Mouse (Mus musculus): ENCODE measurements around the gene Pten. TPM values are rescaled to one million over a fixed set of nuclear protein-coding genes. Genes with fewer than 3 reads are reported as not detected.
A peak's percentile ranks its signal among the peaks of the same experiment; 100 is the strongest.

Gene Pten
- total and polyA plus RNA-seq, 3 experiments: 24.1 to 41.5 (median 36.8) TPM

DNA sequence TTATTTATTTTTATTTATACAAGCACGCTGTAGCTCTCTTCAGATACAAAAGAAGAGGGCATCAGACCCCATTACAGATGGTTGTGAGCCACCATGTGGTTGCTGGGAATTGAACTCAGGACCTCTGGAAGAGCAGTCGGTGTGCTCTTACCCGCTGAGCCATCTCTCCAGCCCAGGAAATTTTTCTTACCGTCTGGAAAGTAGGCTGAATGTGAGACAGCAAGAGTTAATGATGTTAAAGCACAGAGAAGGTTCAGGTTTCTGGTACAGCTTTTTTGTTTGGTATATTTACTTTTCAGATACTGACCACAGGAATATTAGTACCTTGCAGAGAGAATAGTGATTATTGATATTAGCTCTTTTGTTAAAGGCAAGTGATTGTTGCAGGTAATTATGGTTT is 3.9 kb downstream of the Pten start:
- in situ Hi-C loops (cut with MboI; ENCODE audit: low pct_ligation_motif_present, low pct_unique_long_range_greater_than_20kb, low sequenced_read_pairs): loop anchor here (25.0 kb wide), 1 partner anchor 351 kb away; no protein-coding TSS in a partner anchor
- Histone ChIP-seq H3K4me1 (ENCODE audit: control insufficient read depth in 1 of 2, insufficient read depth in 2 of 2) (peaks cover 3 to 28% of the 10 kb centered on the region in 2 experiments; a peak in 3 of 4 replicates), H3K36me3 (replicated peaks in 1 of 2; ENCODE audit: control insufficient read depth in 1 of 2, insufficient read depth in 1 of 2, low read length in 1 of 2) (peaks cover 8 to 26% of the 10 kb centered on the region in 2 experiments), H3K27ac (ENCODE audit: insufficient read depth, low read depth) (no peak overlapping the region), H3K4me3 (replicated peaks in 1 of 3; ENCODE audit: low read depth in 2 of 3, low read length in 2 of 3, poor library complexity in 1 of 3) (peak overlapping the region; percentile 45 to 93 (median 46)), H3K9me3 (replicated peaks; ENCODE audit: low read length) (no peaks in the 10 kb centered on the region), H3K9ac (ENCODE audit: insufficient read depth, low read depth) (no peak overlapping the region), H3K4me2 (ENCODE audit: insufficient read depth, low read depth, poor library complexity, severe bottlenecking) (peak overlapping the region; percentile 100), H3K79me2 (replicated peaks; ENCODE audit: control insufficient read depth, extremely low read depth, insufficient read depth, poor library complexity, severe bottlenecking) (peaks cover 70% of the 10 kb centered on the region), H3K27me3 (replicated peaks) (no peaks in the 10 kb centered on the region)
- peak; percentile 94 for TF ChIP-seq TBP (conservative IDR thresholded peaks at IDR 0.05; ENCODE audit: low read depth, low read length)
- no peak for TF ChIP-seq ZKSCAN1 (IDR thresholded peaks at IDR 0.05; ENCODE audit: borderline replicate concordance, low read depth, low read length)
- dilution Hi-C loops (cut with MboI; ENCODE audit: extremely low pct_ligation_motif_present, extremely low pct_unique_long_range_greater_than_20kb, low sequenced_read_pairs): no loop called here
- DNase-seq (ENCODE audit: extremely low read depth): peak; percentile 34

DNA sequence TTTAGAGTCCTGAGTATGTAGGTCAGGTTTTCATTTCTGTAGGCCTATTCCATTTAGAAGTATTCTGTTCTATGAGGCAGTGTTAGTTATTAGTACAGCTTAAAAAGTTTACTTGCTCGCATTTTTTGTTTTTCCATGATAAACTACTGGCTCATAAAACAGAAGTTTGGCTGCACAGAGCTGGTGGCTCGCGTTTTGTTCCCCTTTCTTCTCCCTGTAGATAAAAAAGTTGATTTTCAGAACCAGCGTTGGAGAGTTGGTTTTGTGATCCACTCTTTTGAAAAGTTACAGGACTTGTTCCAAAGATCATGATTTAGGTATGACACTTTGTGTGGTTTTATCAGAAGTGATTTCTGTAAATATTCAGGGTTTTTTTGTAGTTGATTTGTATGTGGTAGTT is 5.2 kb downstream of the Pten start:
- H3K79me2 ChIP-seq (replicated peaks; ENCODE audit: control insufficient read depth, extremely low read depth, insufficient read depth, poor library complexity, severe bottlenecking): peaks cover 82% of the 10 kb centered on the region
- in situ Hi-C loops (cut with MboI; ENCODE audit: low pct_ligation_motif_present, low pct_unique_long_range_greater_than_20kb, low sequenced_read_pairs) (loop anchor here (25.0 kb wide), 1 partner anchor 350 kb away; no protein-coding TSS in a partner anchor), dilution Hi-C loops (cut with MboI; ENCODE audit: extremely low pct_ligation_motif_present, extremely low pct_unique_long_range_greater_than_20kb, low sequenced_read_pairs) (no loop called here)
- no peak overlapping the region for H3K9ac ChIP-seq (ENCODE audit: insufficient read depth, low read depth)
- H3K4me2 ChIP-seq (ENCODE audit: insufficient read depth, low read depth, poor library complexity, severe bottlenecking): peak overlapping the region; percentile 50; the same call in 1 of the 2 replicates
- TF ChIP-seq ELF1 (IDR thresholded peaks at IDR 0.05; ENCODE audit: low read depth, low read length) (no peak), EP300 (IDR thresholded peaks at IDR 0.05; ENCODE audit: low read length) (0 out of 2 replicates have a peak, but pooled peaks have one; percentile 9), CHD1 (IDR thresholded peaks at IDR 0.05; ENCODE audit: low read depth, low read length) (0 out of 2 replicates have a peak, but pooled peaks have one; percentile 78), USF2 (conservative IDR thresholded peaks at IDR 0.05; ENCODE audit: low read depth, low read length) (no peak), SIN3A (IDR thresholded peaks at IDR 0.05; ENCODE audit: low read length) (peak; percentile 49; the same call in 1 of the 2 replicates), ZNF384 (IDR thresholded peaks at IDR 0.05; ENCODE audit: low read depth, low read length) (no peak)
- peaks cover 8 to 33% of the 10 kb centered on the region in 2 experiments for H3K36me3 ChIP-seq (replicated peaks in 1 of 2; ENCODE audit: control insufficient read depth in 1 of 2, insufficient read depth in 1 of 2, low read length in 1 of 2)
- DNase-seq (ENCODE audit: extremely low read depth): no peak
- H3K27ac ChIP-seq (ENCODE audit: insufficient read depth, low read depth): no peak overlapping the region
- no peaks in the 10 kb centered on the region for H3K9me3 ChIP-seq (replicated peaks; ENCODE audit: low read length)
- peaks cover 3 to 37% of the 10 kb centered on the region in 2 experiments; a peak in 3 of 4 replicates for H3K4me1 ChIP-seq (ENCODE audit: control insufficient read depth in 1 of 2, insufficient read depth in 2 of 2)
- no peaks in the 10 kb centered on the region for H3K27me3 ChIP-seq (replicated peaks)
- peak overlapping the region in 2 of 3 experiments; percentile 17 to 19 for H3K4me3 ChIP-seq (replicated peaks in 1 of 3; ENCODE audit: low read depth in 2 of 3, low read length in 2 of 3, poor library complexity in 1 of 3)

DNA sequence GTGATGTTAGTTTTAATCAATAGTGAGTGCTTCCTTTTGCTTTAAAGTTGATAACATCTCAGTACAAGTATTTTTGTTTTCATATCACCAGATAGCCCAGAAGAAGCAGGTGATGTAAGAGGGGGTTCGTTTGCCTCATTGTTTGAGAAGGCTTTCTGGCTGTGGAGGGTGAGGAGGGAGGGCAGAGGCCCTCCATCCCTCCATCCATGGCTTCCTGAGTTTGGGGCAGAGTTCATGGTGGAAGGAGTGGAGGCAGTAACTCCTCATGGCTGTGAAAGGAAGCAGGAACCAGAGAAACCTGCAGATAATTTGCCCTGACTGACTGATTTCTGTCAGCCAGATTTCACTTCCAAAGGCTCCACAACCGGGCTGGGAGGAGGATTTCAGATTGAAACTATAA is 21.1 kb downstream of the Pten start:
- H3K9ac ChIP-seq (ENCODE audit: insufficient read depth, low read depth): peak overlapping the region; percentile 69; the same call in 1 of the 2 replicates
- no peak overlapping the region for H3K27ac ChIP-seq (ENCODE audit: insufficient read depth, low read depth)
- dilution Hi-C loops (cut with MboI; ENCODE audit: extremely low pct_ligation_motif_present, extremely low pct_unique_long_range_greater_than_20kb, low sequenced_read_pairs) (no loop called here), in situ Hi-C loops (cut with MboI; ENCODE audit: low pct_ligation_motif_present, low pct_unique_long_range_greater_than_20kb, low sequenced_read_pairs) (no loop called here)
- no peak for DNase-seq (ENCODE audit: extremely low read depth)
- peaks cover 3 to 37% of the 10 kb centered on the region in 2 experiments; a peak in 3 of 4 replicates for H3K4me1 ChIP-seq (ENCODE audit: control insufficient read depth in 1 of 2, insufficient read depth in 2 of 2)
- no peak for TF ChIP-seq MXI1 (IDR thresholded peaks at IDR 0.05; ENCODE audit: low read depth, low read length)
- TF ChIP-seq ZC3H11A (IDR thresholded peaks at IDR 0.05; ENCODE audit: low read depth, low read length): no peak
- no peak for TF ChIP-seq TCF12 (IDR thresholded peaks at IDR 0.05; ENCODE audit: low read depth, low read length)
- TF ChIP-seq MAFK (IDR thresholded peaks at IDR 0.05; ENCODE audit: insufficient replicate concordance, low read length): no peak
- no peak for TF ChIP-seq USF1 (IDR thresholded peaks at IDR 0.05; ENCODE audit: low read depth, low read length)
- TF ChIP-seq SMC3 (IDR thresholded peaks at IDR 0.05; ENCODE audit: low read depth, low read length): no peak
- no peak for TF ChIP-seq MAZ (IDR thresholded peaks at IDR 0.05; ENCODE audit: low read depth, low read length)
- TF ChIP-seq ETS1 (conservative IDR thresholded peaks at IDR 0.05; ENCODE audit: low read depth, low read length): no peak
- TF ChIP-seq KAT2A (IDR thresholded peaks at IDR 0.05; ENCODE audit: insufficient replicate concordance, low read length): no peak
- no peak for TF ChIP-seq JUND (conservative IDR thresholded peaks at IDR 0.05; ENCODE audit: low read depth, low read length)
- no peak for TF ChIP-seq EP300 (IDR thresholded peaks at IDR 0.05; ENCODE audit: low read length)
- no peak for TF ChIP-seq CHD2 (IDR thresholded peaks at IDR 0.05; ENCODE audit: low read length)
- TF ChIP-seq JUN (IDR thresholded peaks at IDR 0.05; ENCODE audit: insufficient read depth, low read depth, low read length): no peak
- no peaks in the 10 kb centered on the region for H3K27me3 ChIP-seq (replicated peaks)
- H3K36me3 ChIP-seq (replicated peaks in 1 of 2; ENCODE audit: control insufficient read depth in 1 of 2, insufficient read depth in 1 of 2, low read length in 1 of 2): peaks cover 18 to 48% of the 10 kb centered on the region in 2 experiments
- H3K4me3 ChIP-seq (replicated peaks in 1 of 3; ENCODE audit: low read depth in 2 of 3, low read length in 2 of 3, poor library complexity in 1 of 3): no peak overlapping the region
- H3K9me3 ChIP-seq (replicated peaks; ENCODE audit: low read length): no peaks in the 10 kb centered on the region
- no peak overlapping the region for H3K4me2 ChIP-seq (ENCODE audit: insufficient read depth, low read depth, poor library complexity, severe bottlenecking)
- H3K79me2 ChIP-seq (replicated peaks; ENCODE audit: control insufficient read depth, extremely low read depth, insufficient read depth, poor library complexity, severe bottlenecking): peaks cover 68% of the 10 kb centered on the region
